Mouse (Mus musculus) CH12.LX (cell line): ENCODE results near the gene Synpo2l. TPM values are rescaled to one million over a fixed set of nuclear protein-coding genes. Genes with fewer than 3 reads are reported as not detected.

Experiments
- DNase-seq: peaks from one replicate; pipeline ENCODE4 v3.0.0-alpha.2; 2013; ENCODE audit errors: extremely low read depth
- H3K27ac ChIP-seq: 2 replicates; pipeline ENCODE4 v1.5.1; 2012; ENCODE audit warnings: low read depth, mild to moderate bottlenecking, control low read depth, moderate library complexity; ENCODE audit not compliant: insufficient read depth
- H3K27me3 ChIP-seq: replicated peaks from 2 replicates; pipeline ENCODE3; 2012; ENCODE audit warnings: inconsistent platforms
- H3K36me3 ChIP-seq, 2 experiments: replicated peaks in 1 of 2; 2 replicates each; pipeline versions ENCODE3 to v1.6.1; 2012; ENCODE audit warnings: inconsistent platforms in 1 of 2, low read length in 1 of 2, mild to moderate bottlenecking in 1 of 2, mixed read lengths in 1 of 2, moderate library complexity in 1 of 2; ENCODE audit not compliant: control insufficient read depth in 1 of 2, insufficient read depth in 1 of 2
- H3K4me1 ChIP-seq, 2 experiments: 2 replicates each; pipeline ENCODE4 v1.6.1; 2012; ENCODE audit warnings: inconsistent platforms in 1 of 2, moderate library complexity in 1 of 2; ENCODE audit not compliant: insufficient read depth in 2 of 2, control insufficient read depth in 1 of 2
- H3K4me2 ChIP-seq: 2 replicates; pipeline ENCODE4 v1.6.1; 2012; ENCODE audit warnings: low read depth, mild to moderate bottlenecking, control low read depth; ENCODE audit not compliant: poor library complexity, insufficient read depth, severe bottlenecking
- H3K4me3 ChIP-seq, 3 experiments: fragments of 150-350 bp in 1 of 3; sonication (generic) in 1 of 3; replicated peaks in 1 of 3; 2 replicates each; pipeline versions ENCODE3 to v1.5.1; 2011 to 2012; ENCODE audit warnings: low read depth in 2 of 3, low read length in 2 of 3, mild to moderate bottlenecking in 2 of 3, moderate library complexity in 2 of 3, control low read depth in 1 of 3, improper control_type of control experiment in 1 of 3, inconsistent platforms in 1 of 3, mixed read lengths in 1 of 3; ENCODE audit not compliant: poor library complexity in 1 of 3
- H3K79me2 ChIP-seq: replicated peaks from 2 replicates; pipeline ENCODE4 v1.6.1; 2012; ENCODE audit warnings: mild to moderate bottlenecking, moderate library complexity; ENCODE audit not compliant: control insufficient read depth, poor library complexity, insufficient read depth, severe bottlenecking; ENCODE audit errors: extremely low read depth
- H3K9ac ChIP-seq: 2 replicates; pipeline ENCODE4 v1.6.1; 2012; ENCODE audit warnings: low read depth, mild to moderate bottlenecking, control low read depth, moderate library complexity; ENCODE audit not compliant: insufficient read depth
- H3K9me3 ChIP-seq: replicated peaks from 2 replicates; pipeline ENCODE3; 2012; ENCODE audit warnings: low read length, inconsistent platforms, mixed read lengths
- CHD1 ChIP-seq: IDR thresholded peaks from 2 replicates; pipeline ENCODE4 v1.6.1; 2012; ENCODE audit warnings: low read depth, low read length, improper control_type of control experiment, inconsistent platforms
- CTCF ChIP-seq, 2 experiments: IDR thresholded peaks in 1 of 2; conservative IDR thresholded peaks in 1 of 2; 2 replicates each; pipeline ENCODE4 v1.5.1; 2011 to 2012; ENCODE audit warnings: low read depth in 2 of 2, low read length in 2 of 2, improper control_type of control experiment in 1 of 2, inconsistent platforms in 1 of 2, mild to moderate bottlenecking in 1 of 2, moderate library complexity in 1 of 2
- GABPA ChIP-seq: IDR thresholded peaks from 2 replicates; pipeline ENCODE4 v1.6.1; 2012; ENCODE audit warnings: low read depth, low read length, improper control_type of control experiment, inconsistent platforms; ENCODE audit not compliant: insufficient replicate concordance
- IRF4 ChIP-seq: IDR thresholded peaks from 2 replicates; pipeline ENCODE4 v1.6.1; 2014; ENCODE audit warnings: low read depth, mild to moderate bottlenecking, inconsistent platforms, low read length, improper control_type of control experiment
- JUN ChIP-seq: IDR thresholded peaks from 2 replicates; pipeline ENCODE4 v1.6.1; 2011; ENCODE audit warnings: low read depth, mild to moderate bottlenecking, low read length, improper control_type of control experiment, moderate library complexity; ENCODE audit not compliant: insufficient read depth
- MEF2A ChIP-seq: IDR thresholded peaks from 2 replicates; pipeline ENCODE4 v1.6.1; 2014; ENCODE audit warnings: low read depth, mild to moderate bottlenecking, inconsistent platforms, low read length, improper control_type of control experiment, borderline replicate concordance
- RAD21 ChIP-seq: IDR thresholded peaks from 2 replicates; pipeline ENCODE4 v1.6.1; 2011; ENCODE audit warnings: low read depth, mild to moderate bottlenecking, low read length, improper control_type of control experiment, moderate library complexity
- SMC3 ChIP-seq: IDR thresholded peaks from 2 replicates; pipeline ENCODE4 v1.6.1; 2011; ENCODE audit warnings: low read depth, low read length, improper control_type of control experiment
- TBP ChIP-seq: conservative IDR thresholded peaks from 2 replicates; pipeline ENCODE4 v1.6.1; 2011; ENCODE audit warnings: low read depth, low read length, improper control_type of control experiment
- USF2 ChIP-seq: conservative IDR thresholded peaks from 2 replicates; pipeline ENCODE4 v1.6.1; 2011; ENCODE audit warnings: low read depth, low read length, improper control_type of control experiment
- dilution Hi-C: fragments of 300-500 bp; cut with MboI; formaldehyde crosslinking; loops from 2 replicates; pipeline ENCODE4 v1.14.3; 2020; ENCODE audit warnings: low sequenced_read_pairs; ENCODE audit not compliant: extremely low pct_unique_long_range_greater_than_20kb, extremely low pct_ligation_motif_present
- in situ Hi-C: fragments of 300-500 bp; cut with MboI; formaldehyde crosslinking; loops from 3 replicates; pipeline ENCODE4 v1.14.3; 2019; ENCODE audit warnings: low sequenced_read_pairs, low pct_ligation_motif_present, low pct_unique_long_range_greater_than_20kb, mixed read lengths
- polyA plus RNA-seq: library from polyadenylated mRNA; unstranded; fragments of >175 nt; gene quantifications from 2 replicates; pipeline ENCODE4 v1.2.1, GENCODE M21; 2012; ENCODE audit warnings: low read depth; ENCODE audit not compliant: insufficient read length
- total RNA-seq, 2 experiments: library from RNA; depleted of rRNA; stranded (reverse); fragments of 300-350 nt in 1 of 2; fragments of >200 nt in 1 of 2; gene quantifications; 2 replicates each; pipeline ENCODE4 v1.2.3; 2012 to 2014

Gene Synpo2l
- total and polyA plus RNA-seq, 3 experiments: 0.04 to 0.13 TPM; not detected in 1

DNA sequence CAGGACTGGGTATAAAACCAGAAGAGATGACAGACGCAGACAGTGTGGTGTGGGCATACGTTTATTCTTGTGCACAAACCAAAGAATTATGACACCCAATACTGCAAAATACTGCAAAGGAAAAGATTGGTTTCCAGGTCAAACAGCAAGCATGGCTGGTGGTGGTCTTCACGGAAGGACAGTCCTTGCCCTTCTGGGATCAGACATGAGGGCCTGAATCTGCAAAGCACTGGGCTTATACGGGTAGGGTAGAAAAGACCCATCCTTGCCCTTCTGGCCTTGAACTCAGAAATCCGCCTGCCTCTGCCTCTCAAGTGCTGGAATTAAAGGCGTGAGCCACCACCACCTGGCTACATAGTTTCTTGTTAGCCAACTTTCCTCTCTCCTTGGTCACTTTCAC, 9.3 kb downstream of the Synpo2l start:
- peaks cover 2 to 35% of the 10 kb centered on the region in 2 experiments; a peak in 3 of 4 replicates for H3K4me1 ChIP-seq
- H3K9ac ChIP-seq: no peak overlapping the region
- no peak overlapping the region for H3K27ac ChIP-seq
- no peak overlapping the region for H3K4me2 ChIP-seq
- DNase-seq: no peak
- H3K36me3 ChIP-seq: no peaks in the 10 kb centered on the region
- TF ChIP-seq MEF2A (no peak), USF2 (no peak), IRF4 (no peak), GABPA (no peak), CTCF (conservative IDR thresholded peaks at IDR 0.05 in 1 of 2, IDR thresholded peaks at IDR 0.05 in 1 of 2; ENCODE audit: low read depth in 2 of 2, low read length in 2 of 2) (no peak)
- H3K4me3 ChIP-seq: no peak overlapping the region
- peaks cover 25% of the 10 kb centered on the region for H3K27me3 ChIP-seq
- no peaks in the 10 kb centered on the region for H3K9me3 ChIP-seq
- no peaks in the 10 kb centered on the region for H3K79me2 ChIP-seq
- in situ Hi-C loops (loop anchor here (5.0 kb wide), 1 partner anchor 82 kb away; no protein-coding TSS in a partner anchor), dilution Hi-C loops (no loop called here)

GRCm38 (mm10) chr14:20658326-20658725, 9.8 kb downstream of the Synpo2l start:
- Histone ChIP-seq H3K4me2 (no peak overlapping the region), H3K79me2 (no peaks in the 10 kb centered on the region), H3K27me3 (peaks cover 22% of the 10 kb centered on the region), H3K9me3 (no peaks in the 10 kb centered on the region), H3K27ac (no peak overlapping the region), H3K36me3 (no peaks in the 10 kb centered on the region), H3K9ac (no peak overlapping the region), H3K4me1 (peaks cover 2 to 35% of the 10 kb centered on the region in 2 experiments; a peak in 3 of 4 replicates), H3K4me3 (no peak overlapping the region)
- in situ Hi-C loops (loop anchor here (5.0 kb wide), 1 partner anchor 81 kb away; no protein-coding TSS in a partner anchor), dilution Hi-C loops (no loop called here)
- peak; percentile 44 for DNase-seq
- TF ChIP-seq TBP (no peak), SMC3 (peak; percentile 84), RAD21 (peak; percentile 62), CHD1 (no peak), CTCF (conservative IDR thresholded peaks at IDR 0.05 in 1 of 2, IDR thresholded peaks at IDR 0.05 in 1 of 2; ENCODE audit: low read depth in 2 of 2, low read length in 2 of 2) (peak; percentile 60 to 78)

- Histone ChIP-seq H3K36me3 (no peaks in the 10 kb centered on the region), H3K27ac (no peak within 1 kb of the TSS), H3K79me2 (no peaks in the 10 kb centered on the region), H3K4me2 (no peak within 1 kb of the TSS), H3K4me1 (peaks cover 2 to 30% of the 10 kb centered on the region in 2 experiments; a peak in 3 of 4 replicates), H3K27me3 (peaks cover 3% of the 10 kb centered on the region), H3K4me3 (no peak within 1 kb of the TSS), H3K9me3 (no peaks in the 10 kb centered on the region), H3K9ac (no peak within 1 kb of the TSS)
- in situ Hi-C loops (loop anchor here (5.0 kb wide), 1 partner anchor 79 kb away; no protein-coding TSS in a partner anchor), dilution Hi-C loops (no loop called here)
- no peak for DNase-seq
- TF ChIP-seq JUN: no peak
- TF ChIP-seq MEF2A: peak; percentile 56; the same call in 1 of the 2 replicates
Measured at GRCm38 (mm10) chr14:20656361-20656760, 11.8 kb downstream of the Synpo2l start, which contains the start of gene Myoz1. Gene Myoz1 (minus strand): TSS chr14:20656540.
